In genomic region chr13:83120343-83120742, GRCm38 (mm10) we compare ENCODE assay signal across 24 mouse cellular contexts.
DNase-seq lines count a peak whose midpoint lies in the region; ATAC-seq and TF ChIP-seq lines count a peak whose summit lies in the region.
"Had no signal": no experiment of that assay in that cellular context is flagged by ENCODE, and none has a peak within 500 bp of the region (broad histone marks: within the 10 kb centered on the region; RNA-seq: fewer than 3 reads in every experiment).

No protein-coding gene starts in this region.

- peak; percentile 4 for DNase-seq in hindbrain, embryonic 10.5 days (ENCODE audit: low spot score)
- no peak for DNase-seq in hindbrain, embryonic 11.5 days (ENCODE audit: low spot score)
- DNase-seq in neural tube, embryonic 10.5 days (ENCODE audit: extremely low spot score, low spot score) = peak; percentile 14
- no peak for DNase-seq in lung, adult 2 months
- DNase-seq in lung, adult 18-20 months = no peak
- DNase-seq: adrenal gland, postnatal 10 days; cerebellum, adult 11 months; cerebellum, postnatal 36 days; gastrocnemius, postnatal 10 days; heart, adult 18-20 months; kidney, adult 8-10 months; kidney, postnatal 14 days; liver, postnatal 0 days; lung, postnatal 36 days; thymus, adult 18-20 months; thymus, postnatal 4 days had no signal

- no peaks in the 10 kb centered on the region for H3K9me3 ChIP-seq in hindbrain, embryonic 10.5 days
- no peaks in the 10 kb centered on the region for H3K9me3 ChIP-seq in hindbrain, embryonic 11.5 days (ENCODE audit: control insufficient read depth, low read length)
- no peaks in the 10 kb centered on the region for H3K9me3 ChIP-seq in neural tube, embryonic 15.5 days (replicated peaks)
- H3K9me3 ChIP-seq: embryonic facial prominence, embryonic 15.5 days; heart, embryonic 13.5 days; midbrain, embryonic 12.5 days; stomach, embryonic 15.5 days had no signal

- no peak for ATAC-seq in hindbrain, embryonic 11.5 days (ENCODE audit: low FRiP score)
- ATAC-seq in neural tube, embryonic 15.5 days (ENCODE audit: low FRiP score) = no peak
- peak; percentile 60; the same call in 1 of the 2 replicates for ATAC-seq in common myeloid progenitor, adult 5-6 weeks (replicated peaks; ENCODE audit: low read depth, poor library complexity, severe bottlenecking)
- ATAC-seq: liver, postnatal 0 days; Patski had no signal

- no peaks in the 10 kb centered on the region for H3K27me3 ChIP-seq in hindbrain, embryonic 10.5 days (ENCODE audit: insufficient read depth, poor library complexity, severe bottlenecking)
- H3K27me3 ChIP-seq in hindbrain, embryonic 11.5 days (ENCODE audit: control insufficient read depth, insufficient read depth, low read length) = no peaks in the 10 kb centered on the region
- H3K27me3 ChIP-seq in neural tube, embryonic 15.5 days (replicated peaks) = no peaks in the 10 kb centered on the region
- H3K27me3 ChIP-seq: embryonic facial prominence, embryonic 15.5 days; heart, embryonic 13.5 days; midbrain, embryonic 12.5 days; stomach, embryonic 15.5 days had no signal

- H3K9ac ChIP-seq in hindbrain, embryonic 11.5 days (ENCODE audit: low read depth, low read length) = no peak overlapping the region
- H3K9ac ChIP-seq in neural tube, embryonic 15.5 days (replicated peaks) = no peak overlapping the region
- H3K9ac ChIP-seq: embryonic facial prominence, embryonic 15.5 days; heart, embryonic 13.5 days; liver, postnatal 0 days; midbrain, embryonic 12.5 days; stomach, embryonic 15.5 days had no signal

- no peaks in the 10 kb centered on the region for H3K36me3 ChIP-seq in hindbrain, embryonic 10.5 days
- H3K36me3 ChIP-seq in hindbrain, embryonic 11.5 days (ENCODE audit: control insufficient read depth, insufficient read depth, low read length) = no peaks in the 10 kb centered on the region
- H3K36me3 ChIP-seq in neural tube, embryonic 15.5 days = no peaks in the 10 kb centered on the region
- H3K36me3 ChIP-seq: embryonic facial prominence, embryonic 15.5 days; heart, embryonic 13.5 days; midbrain, embryonic 12.5 days; stomach, embryonic 15.5 days had no signal

- no peak for TF ChIP-seq CTCF in lung, adult 2 months (IDR thresholded peaks at IDR 0.05; ENCODE audit: insufficient read depth, low read length)

- H3K4me1 ChIP-seq in hindbrain, embryonic 10.5 days (replicated peaks) = peaks cover 6% of the 10 kb centered on the region; the same call in 1 of the 2 replicates
- no peaks in the 10 kb centered on the region for H3K4me1 ChIP-seq in hindbrain, embryonic 11.5 days (replicated peaks; ENCODE audit: control insufficient read depth, insufficient read depth, low read length)
- H3K4me1 ChIP-seq in neural tube, embryonic 15.5 days = no peaks in the 10 kb centered on the region
- H3K4me1 ChIP-seq in lung, adult 2 months (ENCODE audit: control insufficient read depth, insufficient read depth, low read length) = no peaks in the 10 kb centered on the region
- H3K4me1 ChIP-seq: embryonic facial prominence, embryonic 15.5 days; heart, embryonic 13.5 days; midbrain, embryonic 12.5 days; stomach, embryonic 15.5 days had no signal

- WGBS in hindbrain, embryonic 10.5 days = 47% methylated on average over 4 of the region's 4 CpGs
- 45% methylated on average over 4 of the region's 4 CpGs for WGBS in hindbrain, embryonic 11.5 days
- WGBS in neural tube, embryonic 15.5 days = 18% methylated on average over 4 of the region's 4 CpGs
- WGBS in lung, adult 2 months = 83% methylated on average over 4 of the region's 4 CpGs

- no peak overlapping the region for H3K27ac ChIP-seq in hindbrain, embryonic 10.5 days
- H3K27ac ChIP-seq in hindbrain, embryonic 11.5 days (ENCODE audit: low read depth, low read length) = no peak overlapping the region
- no peak overlapping the region for H3K27ac ChIP-seq in neural tube, embryonic 15.5 days (replicated peaks)
- H3K27ac ChIP-seq: embryonic facial prominence, embryonic 15.5 days; heart, embryonic 13.5 days; layer of hippocampus, adult 2 months; midbrain, embryonic 12.5 days; stomach, embryonic 15.5 days had no signal

- no peak overlapping the region for H3K4me2 ChIP-seq in hindbrain, embryonic 11.5 days (replicated peaks; ENCODE audit: low read depth, low read length)
- H3K4me2 ChIP-seq in neural tube, embryonic 15.5 days = no peak overlapping the region
- H3K4me2 ChIP-seq: embryonic facial prominence, embryonic 15.5 days; heart, embryonic 13.5 days; midbrain, embryonic 12.5 days; stomach, embryonic 15.5 days had no signal

- no peak overlapping the region for H3K4me3 ChIP-seq in hindbrain, embryonic 10.5 days
- H3K4me3 ChIP-seq in hindbrain, embryonic 11.5 days (ENCODE audit: low read depth, low read length) = no peak overlapping the region
- H3K4me3 ChIP-seq in neural tube, embryonic 15.5 days (replicated peaks) = no peak overlapping the region
- no peak overlapping the region for H3K4me3 ChIP-seq in lung, adult 2 months (replicated peaks; ENCODE audit: extremely low read depth, low read depth, low read length)
- H3K4me3 ChIP-seq: embryonic facial prominence, embryonic 15.5 days; heart, embryonic 13.5 days; layer of hippocampus, adult 2 months; midbrain, embryonic 12.5 days; stomach, embryonic 15.5 days had no signal

- no peak for TF ChIP-seq POLR2A in lung, adult 2 months (IDR thresholded peaks at IDR 0.05; ENCODE audit: borderline replicate concordance, extremely low read depth, low read depth, low read length)

Comparison
In these comparisons a context has a peak if more than half of its experiments do, and no peak if none do; other contexts are left out.
1. DNase-seq: peak in hindbrain, embryonic 10.5 days (single experiment) and neural tube, embryonic 10.5 days (single experiment); none in hindbrain, embryonic 11.5 days (single experiment), lung, adult 2 months (single experiment) and lung, adult 18-20 months (0 of 2).